Comparison of ENCODE assay signal across 36 mouse cellular contexts in the genomic region with DNA sequence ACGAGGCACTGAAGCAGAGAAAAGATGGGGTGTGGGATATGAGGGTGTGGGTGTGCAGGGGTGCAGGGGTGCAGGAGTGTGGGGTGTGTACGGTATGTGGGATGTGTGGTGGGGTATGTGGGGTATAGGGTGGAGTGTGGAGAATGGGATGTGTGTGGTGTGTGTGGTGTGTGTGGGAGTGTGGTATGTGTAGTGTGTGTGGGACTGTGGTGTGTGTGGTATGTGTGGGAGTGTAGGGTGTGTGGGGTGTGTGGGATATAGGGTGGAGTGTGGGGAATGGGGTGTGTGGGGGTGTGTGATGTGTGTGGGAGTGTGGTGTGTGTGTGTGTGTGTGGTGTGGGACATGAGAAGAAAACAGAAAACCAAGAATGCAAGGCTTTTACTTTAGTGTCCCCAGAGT. TPM values are rescaled to one million over a fixed set of nuclear protein-coding genes. Genes with fewer than 3 reads are reported as not detected.
DNase-seq lines count a peak whose midpoint lies in the region; ATAC-seq lines count a peak whose summit lies in the region.
"Had no signal": no experiment of that assay in that cellular context is flagged by ENCODE, and none has a peak within 500 bp of the region (broad histone marks: within the 10 kb centered on the region; RNA-seq: fewer than 3 reads in every experiment).

No protein-coding gene starts in this region.

- H3K4me2 ChIP-seq in limb, embryonic 13.5 days (replicated peaks) = no peak overlapping the region
- no peak overlapping the region for H3K4me2 ChIP-seq in embryonic facial prominence, embryonic 12.5 days (replicated peaks)
- H3K4me2 ChIP-seq in embryonic facial prominence, embryonic 15.5 days (replicated peaks) = no peak overlapping the region
- H3K4me2 ChIP-seq: heart, embryonic 11.5 days; heart, embryonic 15.5 days; hindbrain, embryonic 14.5 days had no signal

- no peak overlapping the region for H3K27ac ChIP-seq in limb, embryonic 13.5 days
- no peak overlapping the region for H3K27ac ChIP-seq in limb, embryonic 10.5 days
- H3K27ac ChIP-seq in embryonic facial prominence, embryonic 12.5 days = no peak overlapping the region
- no peak overlapping the region for H3K27ac ChIP-seq in embryonic facial prominence, embryonic 15.5 days (replicated peaks)
- H3K27ac ChIP-seq: gastrocnemius, adult 2 months; heart, adult 2 months; heart, embryonic 15.5 days; hindbrain, embryonic 14.5 days; hindbrain, postnatal 0 days had no signal

- H3K9me3 ChIP-seq in limb, embryonic 13.5 days = no peaks in the 10 kb centered on the region
- H3K9me3 ChIP-seq in limb, embryonic 10.5 days (replicated peaks) = no peaks in the 10 kb centered on the region
- H3K9me3 ChIP-seq in embryonic facial prominence, embryonic 12.5 days = no peaks in the 10 kb centered on the region
- H3K9me3 ChIP-seq in embryonic facial prominence, embryonic 15.5 days (replicated peaks) = no peaks in the 10 kb centered on the region
- H3K9me3 ChIP-seq: heart, embryonic 15.5 days had no signal

- no peaks in the 10 kb centered on the region for H3K27me3 ChIP-seq in limb, embryonic 13.5 days
- no peaks in the 10 kb centered on the region for H3K27me3 ChIP-seq in limb, embryonic 10.5 days (ENCODE audit: low read depth, poor library complexity, severe bottlenecking)
- no peaks in the 10 kb centered on the region for H3K27me3 ChIP-seq in embryonic facial prominence, embryonic 12.5 days
- H3K27me3 ChIP-seq in embryonic facial prominence, embryonic 15.5 days = no peaks in the 10 kb centered on the region
- H3K27me3 ChIP-seq: heart, embryonic 15.5 days had no signal

- peak; percentile 17 for DNase-seq in heart, adult 11 months
- DNase-seq in heart, postnatal 25 days (ENCODE audit: low spot score) = no peak
- no peak for DNase-seq in limb, embryonic 10.5 days (ENCODE audit: low spot score)
- DNase-seq: adrenal gland, adult 8-10 months; adrenal gland, postnatal 25 days; cerebellum, adult 11-12 months; cerebellum, adult 8-10 months; cerebellum, postnatal 10 days; cerebellum, postnatal 36 days; embryo, embryonic 11 days; gastrocnemius, adult 2 months; gastrocnemius, postnatal 14 days; heart, adult 2 months; heart, postnatal 10 days; heart, postnatal 4 days; kidney, adult 18-20 months had no signal

- WGBS in limb, embryonic 13.5 days = 69% methylated on average over 2 of the region's 2 CpGs
- WGBS in limb, embryonic 10.5 days = 92% methylated on average over 2 of the region's 2 CpGs
- WGBS in embryonic facial prominence, embryonic 12.5 days = 80% methylated on average over 2 of the region's 2 CpGs
- 73% methylated on average over 2 of the region's 2 CpGs for WGBS in embryonic facial prominence, embryonic 15.5 days

- intact Hi-C loops in heart, postnatal 25 days (cut with DNase I) = no loop called here

- H3K9ac ChIP-seq in limb, embryonic 13.5 days = no peak overlapping the region
- H3K9ac ChIP-seq in embryonic facial prominence, embryonic 12.5 days = no peak overlapping the region
- no peak overlapping the region for H3K9ac ChIP-seq in embryonic facial prominence, embryonic 15.5 days
- H3K9ac ChIP-seq: heart, embryonic 15.5 days; hindbrain, embryonic 14.5 days had no signal

- H3K4me1 ChIP-seq in limb, embryonic 13.5 days = no peaks in the 10 kb centered on the region
- H3K4me1 ChIP-seq in limb, embryonic 10.5 days = no peaks in the 10 kb centered on the region
- no peaks in the 10 kb centered on the region for H3K4me1 ChIP-seq in embryonic facial prominence, embryonic 12.5 days
- no peaks in the 10 kb centered on the region for H3K4me1 ChIP-seq in embryonic facial prominence, embryonic 15.5 days
- H3K4me1 ChIP-seq: heart, embryonic 15.5 days had no signal

- no peak overlapping the region for H3K4me3 ChIP-seq in limb, embryonic 13.5 days
- no peak overlapping the region for H3K4me3 ChIP-seq in limb, embryonic 10.5 days
- H3K4me3 ChIP-seq in embryonic facial prominence, embryonic 12.5 days = no peak overlapping the region
- no peak overlapping the region for H3K4me3 ChIP-seq in embryonic facial prominence, embryonic 15.5 days (replicated peaks)
- H3K4me3 ChIP-seq: gastrocnemius, adult 2 months; heart, adult 2 months; heart, embryonic 15.5 days had no signal

- ATAC-seq in limb, embryonic 13.5 days (ENCODE audit: low FRiP score, low read depth) = 0 out of 2 replicates have a peak, but pooled peaks have one; percentile 19
- ATAC-seq in embryonic facial prominence, embryonic 12.5 days (ENCODE audit: insufficient number of reproducible peaks, insufficient read depth, low FRiP score, low TSS enrichment) = peak; percentile 67; the same call in 1 of the 2 replicates
- ATAC-seq in embryonic facial prominence, embryonic 15.5 days (ENCODE audit: insufficient number of reproducible peaks, low FRiP score, low TSS enrichment, low read depth) = peak; percentile 60; the same call in 1 of the 2 replicates
- ATAC-seq in granulocyte monocyte progenitor cell, adult 5-6 weeks (replicated peaks; ENCODE audit: poor library complexity, severe bottlenecking) = no peak
- ATAC-seq: activated CD4-positive, CD25-positive, alpha-beta regulatory T cell, adult 4 months; CD4-positive, CD25-positive, alpha-beta regulatory T cell, adult 4 months; forebrain, embryonic 16.5 days; hindbrain, postnatal 0 days; inflammation-experienced regulatory T-cells, adult 6 months; intestine, embryonic 16.5 days had no signal

- no peaks in the 10 kb centered on the region for H3K36me3 ChIP-seq in limb, embryonic 13.5 days
- no peaks in the 10 kb centered on the region for H3K36me3 ChIP-seq in limb, embryonic 10.5 days
- H3K36me3 ChIP-seq in embryonic facial prominence, embryonic 12.5 days = no peaks in the 10 kb centered on the region
- no peaks in the 10 kb centered on the region for H3K36me3 ChIP-seq in embryonic facial prominence, embryonic 15.5 days
- H3K36me3 ChIP-seq: heart, embryonic 15.5 days had no signal

RNA-seq across cellular contexts. Expression of gene Gm11983, which starts 14.3 kb away (rescaled TPM):
- total RNA-seq in heart, postnatal 25 days (2021) = not detected
- not detected in 2 replicates for polyA plus RNA-seq in limb, embryonic 13.5 days (2015; fragmentation: Nextera tagmentation; extraction: Ambion mirVana)
- polyA plus RNA-seq in limb, embryonic 10.5 days (2016; fragmentation: Nextera tagmentation; extraction: Ambion mirVana) = not detected in 2 replicates
- polyA plus RNA-seq in embryonic facial prominence, embryonic 12.5 days (2016; fragmentation: Nextera tagmentation; extraction: Ambion mirVana) = not detected in 2 replicates
- polyA plus RNA-seq in embryonic facial prominence, embryonic 15.5 days (2015; fragmentation: Nextera tagmentation; extraction: Ambion mirVana) = not detected in 2 replicates
- total RNA-seq in granulocyte monocyte progenitor cell, adult 5-6 weeks (2014; fragmentation: Nextera tagmentation) = not detected in 2 replicates
- not detected in 2 replicates for total RNA-seq in granulocyte monocyte progenitor cell, adult 5-6 weeks (2017)
- total RNA-seq: adrenal gland, adult 8-10 months; adrenal gland, postnatal 25 days; gastrocnemius, adult 2 months; gastrocnemius, postnatal 14 days; gastrocnemius, postnatal 4 days; heart, adult 2 months; heart, postnatal 10 days; heart, postnatal 4 days; hindbrain, postnatal 0 days had no signal
- polyA plus RNA-seq: activated CD4-positive, CD25-positive, alpha-beta regulatory T cell, adult 4 months; brain, embryonic 14.5 days; C2C12; CD4-positive, CD25-positive, alpha-beta regulatory T cell, adult 4 months; cortical plate, adult 2 months; embryonic facial prominence, embryonic 14.5 days; forebrain, embryonic 11.5 days; forebrain, embryonic 16.5 days; heart, adult 2 months; heart, embryonic 11.5 days; heart, embryonic 15.5 days; hindbrain, embryonic 11.5 days; hindbrain, embryonic 14.5 days; hindbrain, postnatal 0 days; inflammation-experienced regulatory T-cells, adult 6 months; intestine, embryonic 16.5 days had no signal
